Mouse (Mus musculus) stomach, postnatal 0 days (tissue): ENCODE data around the gene Esm1.

Experiments used
- CTCF ChIP-seq: IDR thresholded peaks from 2 replicates; pipeline ENCODE4 v1.5.1; 2016; ENCODE audit warnings: antibody characterized with exemption, low read depth, mild to moderate bottlenecking, moderate library complexity
- EP300 ChIP-seq: optimal IDR thresholded peaks from 2 replicates; pipeline ENCODE3; 2016; ENCODE audit warnings: antibody characterized with exemption

GRCm38 (mm10) chr13:113209624-113210023 is at the start of gene Esm1:
- TF ChIP-seq CTCF = no peak
- no peak for TF ChIP-seq EP300
